Mouse (Mus musculus) olfactory bulb, adult 2 months (tissue): ENCODE data around the gene Trak1.

ENCODE experiments used
- CTCF ChIP-seq: fragments of 200-500 bp; IDR thresholded peaks from 2 replicates; pipeline ENCODE4 v1.5.1; 2012; ENCODE audit warnings: low read depth, mild to moderate bottlenecking, low read length, moderate library complexity; ENCODE audit not compliant: insufficient read depth
- POLR2A ChIP-seq: fragments of 200-500 bp; IDR thresholded peaks from 2 replicates; pipeline ENCODE4 v1.6.1; 2012; ENCODE audit warnings: mild to moderate bottlenecking, low read depth, low read length, moderate library complexity; ENCODE audit not compliant: insufficient read depth

DNA sequence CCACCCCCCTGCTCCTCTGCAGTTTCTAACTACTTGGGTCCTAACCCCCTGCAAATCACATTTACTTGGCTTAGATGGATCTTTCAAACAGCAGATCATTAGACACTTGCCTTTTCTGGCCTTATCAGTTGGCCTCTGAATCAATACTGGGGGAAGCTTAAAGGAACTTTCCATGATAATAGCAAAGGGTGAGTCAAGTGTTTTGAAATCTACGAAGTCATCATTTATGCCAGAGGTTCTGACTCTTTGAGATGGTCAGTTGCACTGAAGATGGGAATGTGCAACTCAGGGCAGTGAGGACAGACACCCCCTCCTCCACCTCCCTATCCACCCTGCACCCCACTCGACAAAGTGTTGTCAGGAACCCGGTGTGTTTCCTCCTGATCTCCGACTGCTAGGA, 108.5 kb downstream of the Trak1 start:
- TF ChIP-seq POLR2A (no peak), CTCF (no peak)
